Mouse (Mus musculus) E14TG2a.4 (cell line): Measurements from ENCODE around the gene Tmc8.
A peak's percentile ranks its signal among the peaks of the same experiment; 100 is the strongest.

Source experiments
- H3K27me3 ChIP-seq: 2 replicates; pipeline ENCODE4 v1.6.1; 2014; ENCODE audit warnings: low read length, control low read depth; ENCODE audit not compliant: insufficient read depth
- H3K36me3 ChIP-seq: 2 replicates; pipeline ENCODE4 v1.6.1; 2014; ENCODE audit warnings: low read length, control low read depth; ENCODE audit not compliant: insufficient read depth
- H3K4me1 ChIP-seq: replicated peaks from 2 replicates; pipeline ENCODE4 v1.6.1; 2014; ENCODE audit warnings: low read depth, low read length, control low read depth
- H3K4me3 ChIP-seq: replicated peaks from 2 replicates; pipeline ENCODE4 v1.5.1; 2014; ENCODE audit warnings: mild to moderate bottlenecking, low read length
- H3K9me3 ChIP-seq: 2 replicates; pipeline ENCODE4 v1.6.1; 2014; ENCODE audit warnings: low read length, control low read depth
- CTCF ChIP-seq: conservative IDR thresholded peaks from 2 replicates; pipeline ENCODE4 v1.5.1; 2014; ENCODE audit warnings: low read length
- NANOG ChIP-seq: IDR thresholded peaks from 2 replicates; pipeline ENCODE4 v1.6.1; 2014; ENCODE audit warnings: borderline replicate concordance, low read length, mixed read lengths
- POU5F1 ChIP-seq: IDR thresholded peaks from 2 replicates; pipeline ENCODE4 v1.6.1; 2014; ENCODE audit warnings: low read length, borderline replicate concordance

Gene Tmc8

DNA sequence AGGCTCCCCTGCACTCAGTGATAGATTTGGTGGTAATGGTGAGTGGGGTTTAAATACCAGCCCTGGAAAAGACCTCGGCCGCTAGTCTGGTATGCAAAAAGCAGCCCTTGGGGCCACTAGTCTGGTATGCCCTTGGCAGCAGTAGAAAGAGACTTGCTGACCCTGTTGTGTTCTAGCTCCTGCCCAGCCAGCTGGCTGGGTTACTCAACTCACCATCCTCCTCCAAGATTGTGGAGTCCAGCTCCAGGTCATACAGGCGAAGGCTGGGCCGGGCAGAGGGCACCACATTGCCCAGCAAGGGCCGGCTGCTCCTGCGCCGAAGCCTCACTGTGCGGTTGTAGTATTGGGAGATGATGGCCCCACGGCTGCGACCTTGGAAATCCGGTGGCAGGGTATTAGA, 3.8 kb upstream of the Tmc8 start:
- Histone ChIP-seq H3K36me3 (peaks cover 62% of the 10 kb centered on the region), H3K4me1 (peaks cover 58% of the 10 kb centered on the region), H3K4me3 (peak overlapping the region; percentile 87; the same call in 1 of the 2 replicates), H3K9me3 (no peaks in the 10 kb centered on the region), H3K27me3 (0 out of 2 replicates have a peak, but pooled peaks cover 2% of the 10 kb centered on the region)
- TF ChIP-seq POU5F1 = no peak
- TF ChIP-seq CTCF = no peak
- no peak for TF ChIP-seq NANOG

DNA sequence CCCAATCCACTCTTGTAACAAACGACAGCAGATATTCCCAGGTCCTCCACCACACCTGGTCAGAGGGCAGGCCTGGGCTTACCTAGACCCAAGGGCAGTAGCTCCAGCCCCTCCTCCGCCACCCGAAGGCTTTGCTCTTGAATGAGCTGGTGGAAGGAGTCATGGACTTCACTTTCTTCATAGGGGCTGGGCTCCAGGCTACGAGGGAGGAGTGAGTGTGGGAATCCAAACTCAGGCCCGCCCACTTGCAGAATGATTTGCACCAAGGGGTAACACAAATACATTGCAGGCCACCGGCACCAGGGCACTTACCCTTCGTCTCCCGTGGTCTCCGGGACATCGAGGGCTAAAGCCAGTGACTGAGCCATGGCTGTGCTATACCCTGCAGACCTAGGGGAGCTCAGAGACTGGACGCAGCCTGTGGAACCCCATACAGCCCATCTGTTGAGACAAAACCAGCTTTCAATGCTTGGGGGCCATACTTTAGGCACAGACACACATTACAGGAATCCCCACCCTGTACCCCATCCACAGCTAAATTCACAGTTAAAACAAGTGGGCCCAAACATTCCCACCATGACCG, 2.9 kb upstream of the Tmc8 start:
- Histone ChIP-seq H3K9me3 (no peaks in the 10 kb centered on the region), H3K27me3 (peaks cover 5% of the 10 kb centered on the region; the same call in 1 of the 2 replicates), H3K36me3 (peaks cover 53% of the 10 kb centered on the region), H3K4me1 (peaks cover 67% of the 10 kb centered on the region), H3K4me3 (peak overlapping the region; percentile 87)
- TF ChIP-seq NANOG = no peak
- no peak for TF ChIP-seq CTCF
- no peak for TF ChIP-seq POU5F1

GRCm38 (mm10) chr11:117779434-117780198, 2.3 kb upstream of the Tmc8 start:
- Histone ChIP-seq H3K9me3 (no peaks in the 10 kb centered on the region), H3K36me3 (peaks cover 51% of the 10 kb centered on the region), H3K27me3 (peaks cover 12% of the 10 kb centered on the region; the same call in 1 of the 2 replicates), H3K4me3 (peak overlapping the region; percentile 87), H3K4me1 (peaks cover 73% of the 10 kb centered on the region)
- TF ChIP-seq CTCF (no peak), POU5F1 (no peak), NANOG (no peak)

DNA sequence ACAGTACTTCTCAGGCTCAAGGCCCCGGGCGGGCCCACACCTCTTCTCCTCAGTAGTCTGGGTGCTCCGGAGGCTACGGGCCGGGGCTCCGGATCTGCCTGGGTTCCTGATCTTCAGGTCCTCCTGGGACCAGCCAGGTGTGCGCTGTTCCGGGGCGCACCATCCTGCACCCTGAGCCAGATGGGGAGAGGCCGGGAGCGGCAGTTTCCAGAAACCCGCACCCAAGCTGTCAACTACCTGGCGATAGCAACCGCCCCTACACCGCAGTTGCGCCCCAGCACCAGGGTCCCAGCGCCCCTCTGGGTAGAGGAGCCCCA, 1.7 kb upstream of the Tmc8 start:
- TF ChIP-seq POU5F1 = no peak
- no peak for TF ChIP-seq CTCF
- TF ChIP-seq NANOG = no peak
- H3K9me3 ChIP-seq = no peaks in the 10 kb centered on the region

GRCm38 (mm10) chr11:117780582-117781111, 1.2 kb upstream of the Tmc8 start:
- H3K4me3 ChIP-seq = peak overlapping the region; percentile 87
- peaks cover 49% of the 10 kb centered on the region for H3K36me3 ChIP-seq
- H3K9me3 ChIP-seq = no peaks in the 10 kb centered on the region
- no peak for TF ChIP-seq POU5F1
- TF ChIP-seq CTCF = no peak
- TF ChIP-seq NANOG = no peak
- H3K4me1 ChIP-seq = peaks cover 80% of the 10 kb centered on the region
- peaks cover 12% of the 10 kb centered on the region; the same call in 1 of the 2 replicates for H3K27me3 ChIP-seq

More for the DNA sequence above, 1.7 kb upstream of the Tmc8 start:
- peaks cover 12% of the 10 kb centered on the region; the same call in 1 of the 2 replicates for H3K27me3 ChIP-seq
- H3K4me1 ChIP-seq = peaks cover 79% of the 10 kb centered on the region
- H3K36me3 ChIP-seq = peaks cover 51% of the 10 kb centered on the region
- peak overlapping the region; percentile 87 for H3K4me3 ChIP-seq

GRCm38 (mm10) chr11:117781199-117781821, 566 bp upstream of the Tmc8 start:
- peak overlapping the region; percentile 87 for H3K4me3 ChIP-seq
- peaks cover 43% of the 10 kb centered on the region for H3K36me3 ChIP-seq
- H3K9me3 ChIP-seq = no peaks in the 10 kb centered on the region
- H3K27me3 ChIP-seq = peaks cover 12% of the 10 kb centered on the region; the same call in 1 of the 2 replicates
- peaks cover 77% of the 10 kb centered on the region for H3K4me1 ChIP-seq
- no peak for TF ChIP-seq CTCF
- TF ChIP-seq POU5F1 = no peak
- no peak for TF ChIP-seq NANOG

DNA sequence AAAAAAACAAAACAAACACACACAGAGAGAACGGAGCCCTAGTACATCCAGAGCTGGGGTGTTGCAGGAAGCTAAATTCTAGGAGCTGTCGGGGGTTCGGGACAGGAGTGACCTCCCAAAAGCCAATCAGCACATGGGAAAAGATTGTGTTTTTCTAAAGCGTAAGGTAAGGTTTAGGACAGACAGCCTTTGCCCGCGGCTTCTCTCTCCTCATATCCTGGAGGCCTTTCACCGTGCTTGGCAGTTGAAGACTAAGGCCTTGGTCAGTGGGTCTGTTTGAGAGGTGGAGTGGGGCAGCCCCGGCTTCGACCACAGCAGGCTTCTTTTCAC, 794 bp downstream of the Tmc8 start:
- peaks cover 74% of the 10 kb centered on the region for H3K4me1 ChIP-seq
- H3K4me3 ChIP-seq = peak overlapping the region; percentile 87
- TF ChIP-seq POU5F1 (no peak), CTCF (no peak), NANOG (no peak)

DNA sequence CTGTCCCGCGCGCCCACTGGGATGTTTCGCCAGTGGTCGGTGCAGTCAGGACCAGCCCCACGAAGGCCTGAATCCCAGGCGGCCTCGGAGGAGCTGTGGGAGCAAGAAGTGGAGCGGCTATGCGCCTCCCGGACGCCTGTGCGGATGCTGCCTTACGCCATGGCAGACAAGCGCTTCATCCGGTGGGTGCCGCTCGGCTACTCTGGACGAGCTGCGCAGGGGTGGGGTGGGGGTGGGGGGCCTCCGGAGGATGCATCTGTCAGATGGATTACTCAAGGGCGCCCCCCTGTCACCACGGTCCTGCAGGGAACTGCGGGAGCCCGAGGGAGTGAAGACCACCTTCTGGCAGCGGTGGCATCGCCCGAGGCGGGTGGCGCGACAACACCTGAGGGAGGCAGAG, 1.2 kb downstream of the Tmc8 start:
- no peaks in the 10 kb centered on the region for H3K9me3 ChIP-seq
- H3K36me3 ChIP-seq = peaks cover 31% of the 10 kb centered on the region
- TF ChIP-seq POU5F1 (no peak), NANOG (no peak), CTCF (peak; percentile 11; the same call in 1 of the 2 replicates)
- peaks cover 12% of the 10 kb centered on the region; the same call in 1 of the 2 replicates for H3K27me3 ChIP-seq
- peaks cover 70% of the 10 kb centered on the region for H3K4me1 ChIP-seq
- peak overlapping the region; percentile 87 for H3K4me3 ChIP-seq

More for the DNA sequence above, 794 bp downstream of the Tmc8 start:
- no peaks in the 10 kb centered on the region for H3K9me3 ChIP-seq
- peaks cover 12% of the 10 kb centered on the region; the same call in 1 of the 2 replicates for H3K27me3 ChIP-seq
- peaks cover 35% of the 10 kb centered on the region for H3K36me3 ChIP-seq
